Mouse (Mus musculus): ENCODE measurements at regions not wholly inside any gene's neighbourhood (a gene's known extent, or its start where the extent isn't known, plus 50 kb on each side); places are given as distances from the start of the nearest gene placed in this dataset.

GRCm38 (mm10) chr2:105454353-105454752 is 55.2 kb upstream of the Rcn1 start:
- no peak for ATAC-seq (replicated peaks; ENCODE audit: low read depth, poor library complexity, severe bottlenecking)

- ATAC-seq (replicated peaks; ENCODE audit: low read depth, poor library complexity, severe bottlenecking) = no peak
Measured at GRCm38 (mm10) chr2:105454836-105455235, 55.7 kb upstream of the Rcn1 start.

- no peak for ATAC-seq (replicated peaks; ENCODE audit: low read depth, poor library complexity, severe bottlenecking)
Measured at GRCm38 (mm10) chr2:105458643-105459042, 59.5 kb upstream of the Rcn1 start.

GRCm38 (mm10) chr2:105459512-105459911 is 60.4 kb upstream of the Rcn1 start:
- ATAC-seq (replicated peaks; ENCODE audit: low read depth, poor library complexity, severe bottlenecking) = no peak

- no peak for ATAC-seq (replicated peaks; ENCODE audit: low read depth, poor library complexity, severe bottlenecking)
Measured at GRCm38 (mm10) chr2:105465630-105466029, 66.5 kb upstream of the Rcn1 start.

GRCm38 (mm10) chr2:105468930-105469329 is 69.8 kb upstream of the Rcn1 start:
- ATAC-seq (replicated peaks; ENCODE audit: low read depth, poor library complexity, severe bottlenecking) = peak; percentile 79

GRCm38 (mm10) chr2:105476028-105476677 is 77.0 kb upstream of the Rcn1 start:
- no peak for ATAC-seq (replicated peaks; ENCODE audit: low read depth, poor library complexity, severe bottlenecking)

- no peak for ATAC-seq (replicated peaks; ENCODE audit: low read depth, poor library complexity, severe bottlenecking)
Measured at GRCm38 (mm10) chr2:105481990-105482592, 83.0 kb upstream of the Rcn1 start.

GRCm38 (mm10) chr2:105484496-105484895 is 85.4 kb upstream of the Rcn1 start:
- ATAC-seq (replicated peaks; ENCODE audit: low read depth, poor library complexity, severe bottlenecking) = no peak

- ATAC-seq (replicated peaks; ENCODE audit: low read depth, poor library complexity, severe bottlenecking) = no peak
Measured at GRCm38 (mm10) chr2:105485286-105485685, 86.2 kb upstream of the Rcn1 start.

GRCm38 (mm10) chr2:105495796-105496195 is 96.7 kb upstream of the Rcn1 start:
- no peak for ATAC-seq (replicated peaks; ENCODE audit: low read depth, poor library complexity, severe bottlenecking)

GRCm38 (mm10) chr2:105504197-105504596 is 105.1 kb upstream of the Rcn1 start:
- ATAC-seq (replicated peaks; ENCODE audit: low read depth, poor library complexity, severe bottlenecking) = no peak

- ATAC-seq (replicated peaks; ENCODE audit: low read depth, poor library complexity, severe bottlenecking) = no peak
Measured at GRCm38 (mm10) chr2:105505554-105505953, 106.4 kb upstream of the Rcn1 start.

- no peak for ATAC-seq (replicated peaks; ENCODE audit: low read depth, poor library complexity, severe bottlenecking)
Measured at GRCm38 (mm10) chr2:105507160-105507559, 108.0 kb upstream of the Rcn1 start.

- no peak for ATAC-seq (replicated peaks; ENCODE audit: low read depth, poor library complexity, severe bottlenecking)
Measured at GRCm38 (mm10) chr2:105510816-105511215, 111.7 kb upstream of the Rcn1 start.

GRCm38 (mm10) chr2:105511690-105512089 is 112.6 kb upstream of the Rcn1 start:
- no peak for ATAC-seq (replicated peaks; ENCODE audit: low read depth, poor library complexity, severe bottlenecking)

GRCm38 (mm10) chr2:105514226-105514625 is 115.1 kb upstream of the Rcn1 start:
- ATAC-seq (replicated peaks; ENCODE audit: low read depth, poor library complexity, severe bottlenecking) = no peak

GRCm38 (mm10) chr2:105514881-105515280 is 115.8 kb upstream of the Rcn1 start:
- ATAC-seq (replicated peaks; ENCODE audit: low read depth, poor library complexity, severe bottlenecking) = no peak

GRCm38 (mm10) chr2:105515326-105515725 is 116.2 kb upstream of the Rcn1 start:
- ATAC-seq (replicated peaks; ENCODE audit: low read depth, poor library complexity, severe bottlenecking) = no peak

GRCm38 (mm10) chr2:105516267-105517133 is 117.4 kb upstream of the Rcn1 start:
- ATAC-seq (replicated peaks; ENCODE audit: low read depth, poor library complexity, severe bottlenecking) = no peak

- ATAC-seq (replicated peaks; ENCODE audit: low read depth, poor library complexity, severe bottlenecking) = no peak
Measured at GRCm38 (mm10) chr2:105521841-105522240, 122.7 kb upstream of the Rcn1 start.

All from common myeloid progenitor, adult 5-6 weeks (primary cell).